Mouse (Mus musculus): ENCODE results near the gene Tmem132b. TPM values are rescaled to one million over a fixed set of nuclear protein-coding genes. Genes with fewer than 3 reads are reported as not detected.

Gene Tmem132b
- 0.06 TPM in 1 of 2 replicates, not detected in the other for polyA plus RNA-seq (2012; rRNA removed)

DNA sequence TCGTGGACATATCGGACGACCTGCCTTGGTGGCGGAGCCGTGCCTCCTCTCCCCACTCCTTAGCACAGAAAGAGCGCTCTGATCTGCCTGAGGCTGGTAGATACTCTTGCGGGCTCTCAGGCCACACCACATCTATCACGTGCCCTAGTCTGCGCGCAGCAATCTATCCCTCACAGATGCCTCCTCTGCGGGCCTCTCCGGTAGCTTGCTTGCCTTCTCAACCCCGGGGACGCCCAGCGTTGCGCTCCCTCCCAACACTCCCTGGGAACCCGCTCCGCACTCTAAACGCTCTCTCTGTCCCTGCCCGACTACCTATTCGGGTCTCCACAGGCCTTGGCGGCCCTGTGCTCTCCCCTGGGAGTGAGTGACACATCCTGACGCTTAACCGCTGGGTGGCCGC lies at the start of gene Tmem132b:
Tmem132b (plus strand) TSS at position 141 of the 400 bp plus-strand sequence.
- Histone ChIP-seq H3K27ac (ENCODE audit: insufficient read depth, low read depth, low read length) (no peak within 1 kb of the TSS), H3K36me3 (ENCODE audit: control insufficient read depth, insufficient read depth, low read length) (no peaks in the 10 kb centered on the region), H3K27me3 (ENCODE audit: control insufficient read depth, insufficient read depth, low read length) (peaks cover 37% of the 10 kb centered on the region), H3K4me1 (ENCODE audit: control insufficient read depth, insufficient read depth, insufficient read length, low read length) (no peaks in the 10 kb centered on the region), H3K4me3 (ENCODE audit: low read depth, low read length) (peak within 1 kb of the TSS; percentile 12)
- TF ChIP-seq CTCF (IDR thresholded peaks at IDR 0.05; ENCODE audit: extremely low read depth, insufficient read length, insufficient replicate concordance, low read depth, low read length) (no peak), POLR2A (IDR thresholded peaks at IDR 0.05; ENCODE audit: low read depth, low read length) (no peak)
- WGBS: 3% methylated on average over 25 of the region's 25 CpGs

DNA sequence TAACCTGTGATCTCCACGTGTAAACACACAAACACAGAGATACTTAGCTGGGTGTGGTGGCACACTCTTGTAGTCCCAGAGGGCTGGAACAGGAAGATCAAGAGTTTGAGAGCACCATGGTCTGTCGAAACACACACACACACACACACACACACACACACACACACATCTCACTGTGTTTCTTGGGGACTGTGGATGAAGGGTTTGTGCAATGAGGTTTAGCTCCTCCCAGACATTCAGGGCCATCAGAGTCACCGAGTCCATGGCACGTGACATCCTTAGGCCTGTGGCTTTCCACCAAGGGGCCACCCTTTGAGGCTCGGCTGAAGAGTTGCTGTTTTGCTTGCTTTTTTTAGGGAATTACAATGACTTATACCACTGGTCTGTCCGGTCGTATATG lies 49.1 kb upstream of the Tmem132b start:
- Histone ChIP-seq H3K4me1 (ENCODE audit: control insufficient read depth, insufficient read depth, insufficient read length, low read length) (no peaks in the 10 kb centered on the region), H3K27ac (ENCODE audit: insufficient read depth, low read depth, low read length) (no peak overlapping the region), H3K27me3 (ENCODE audit: control insufficient read depth, insufficient read depth, low read length) (no peaks in the 10 kb centered on the region), H3K4me3 (ENCODE audit: low read depth, low read length) (no peak overlapping the region), H3K36me3 (ENCODE audit: control insufficient read depth, insufficient read depth, low read length) (peaks cover 37% of the 10 kb centered on the region)
- WGBS: 84% methylated on average over 7 of the region's 7 CpGs
- TF ChIP-seq CTCF (IDR thresholded peaks at IDR 0.05; ENCODE audit: extremely low read depth, insufficient read length, insufficient replicate concordance, low read depth, low read length): no peak
- TF ChIP-seq POLR2A (IDR thresholded peaks at IDR 0.05; ENCODE audit: low read depth, low read length): no peak

DNA sequence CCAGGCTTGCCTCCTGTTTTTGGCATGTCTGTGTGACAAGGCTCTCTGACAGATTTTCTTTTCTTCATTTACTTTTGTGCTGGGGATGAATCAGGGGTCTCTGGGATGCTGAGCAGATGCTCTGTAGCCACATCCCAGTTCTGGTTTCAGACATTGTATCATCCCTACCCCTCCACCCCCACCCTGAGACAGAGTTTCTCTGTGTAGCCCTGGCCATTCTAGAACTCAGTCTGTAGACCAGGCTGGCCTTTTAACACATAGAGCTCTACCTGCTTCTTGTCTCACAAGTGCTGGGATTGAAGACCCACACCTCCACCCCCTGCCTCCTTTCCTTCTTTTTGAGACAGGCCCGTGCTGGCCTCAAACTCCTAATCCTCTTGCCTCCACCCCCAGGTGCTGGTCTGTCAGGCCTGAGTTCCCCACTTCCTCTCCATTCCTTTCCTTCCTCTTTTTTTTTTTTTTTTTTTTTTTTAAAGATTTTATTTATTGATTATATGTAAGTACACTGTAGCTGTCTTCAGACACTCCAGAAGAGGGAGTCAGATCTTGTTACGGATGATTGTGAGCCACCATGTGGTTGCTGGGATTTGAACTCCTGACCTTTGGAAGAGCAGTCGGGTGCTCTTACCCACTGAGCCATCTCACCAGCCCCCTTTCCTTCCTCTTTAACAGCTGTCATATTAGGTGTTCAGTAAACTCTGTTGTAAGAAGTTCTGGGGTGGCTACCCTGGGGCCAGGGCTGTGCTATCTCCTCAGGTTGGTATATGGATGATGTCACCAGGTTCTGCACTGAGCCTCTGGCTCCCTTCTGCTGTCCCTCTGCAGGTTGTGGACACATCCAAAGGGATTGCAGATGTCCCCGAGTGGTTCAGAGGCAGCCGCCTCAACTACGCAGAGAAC lies 47.6 kb upstream of the Tmem132b start:
- no peaks in the 10 kb centered on the region for H3K27me3 ChIP-seq (ENCODE audit: control insufficient read depth, insufficient read depth, low read length)
- no peak overlapping the region for H3K27ac ChIP-seq (ENCODE audit: insufficient read depth, low read depth, low read length)
- 74% methylated on average over 6 of the region's 6 CpGs for WGBS
- H3K36me3 ChIP-seq (ENCODE audit: control insufficient read depth, insufficient read depth, low read length): peaks cover 41% of the 10 kb centered on the region
- H3K4me1 ChIP-seq (ENCODE audit: control insufficient read depth, insufficient read depth, insufficient read length, low read length): no peaks in the 10 kb centered on the region
- TF ChIP-seq CTCF (IDR thresholded peaks at IDR 0.05; ENCODE audit: extremely low read depth, insufficient read length, insufficient replicate concordance, low read depth, low read length): no peak
- no peak for TF ChIP-seq POLR2A (IDR thresholded peaks at IDR 0.05; ENCODE audit: low read depth, low read length)
- H3K4me3 ChIP-seq (ENCODE audit: low read depth, low read length): no peak overlapping the region

DNA sequence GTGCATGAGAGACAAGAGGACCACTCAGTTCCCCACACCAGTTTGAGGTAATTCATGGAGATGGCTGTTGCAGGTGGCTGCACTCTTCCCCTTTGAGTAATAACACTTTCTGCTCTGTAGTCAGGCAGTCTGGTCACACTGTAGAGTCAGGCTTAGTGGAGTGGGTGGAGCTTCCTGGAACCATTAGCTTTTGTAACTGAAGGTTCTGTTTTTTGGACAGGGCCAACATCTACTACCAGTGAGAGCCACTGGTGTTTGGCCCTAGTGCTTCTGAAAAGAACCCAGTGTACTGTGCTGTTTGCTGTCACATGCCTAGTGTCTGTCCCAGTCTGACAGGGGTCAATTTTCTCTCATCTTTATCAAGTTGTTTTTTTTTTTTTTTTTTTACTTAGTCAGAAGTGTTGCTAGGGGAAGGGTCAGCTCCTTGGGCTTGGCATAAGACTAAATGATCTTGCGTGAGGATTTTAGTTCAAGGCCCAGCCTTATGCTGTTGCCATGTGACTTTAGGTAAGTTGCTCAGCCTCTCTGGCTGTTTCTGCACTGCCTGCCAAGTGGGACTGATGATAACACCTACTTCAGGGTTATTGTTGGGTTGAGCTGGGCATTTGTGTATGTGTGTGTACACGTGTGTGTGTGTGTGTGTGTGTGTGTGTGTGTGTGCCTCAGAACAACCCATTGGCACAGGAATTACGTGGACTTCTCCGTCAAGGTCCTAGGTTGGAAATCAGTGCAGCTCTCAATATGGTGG lies 46.4 kb upstream of the Tmem132b start:
- no peaks in the 10 kb centered on the region for H3K4me1 ChIP-seq (ENCODE audit: control insufficient read depth, insufficient read depth, insufficient read length, low read length)
- TF ChIP-seq POLR2A (IDR thresholded peaks at IDR 0.05; ENCODE audit: low read depth, low read length) (no peak), CTCF (IDR thresholded peaks at IDR 0.05; ENCODE audit: extremely low read depth, insufficient read length, insufficient replicate concordance, low read depth, low read length) (no peak)
- no peaks in the 10 kb centered on the region for H3K27me3 ChIP-seq (ENCODE audit: control insufficient read depth, insufficient read depth, low read length)
- peaks cover 42% of the 10 kb centered on the region for H3K36me3 ChIP-seq (ENCODE audit: control insufficient read depth, insufficient read depth, low read length)
- H3K27ac ChIP-seq (ENCODE audit: insufficient read depth, low read depth, low read length): no peak overlapping the region
- WGBS: 81% methylated on average over 4 of the region's 4 CpGs
- no peak overlapping the region for H3K4me3 ChIP-seq (ENCODE audit: low read depth, low read length)

DNA sequence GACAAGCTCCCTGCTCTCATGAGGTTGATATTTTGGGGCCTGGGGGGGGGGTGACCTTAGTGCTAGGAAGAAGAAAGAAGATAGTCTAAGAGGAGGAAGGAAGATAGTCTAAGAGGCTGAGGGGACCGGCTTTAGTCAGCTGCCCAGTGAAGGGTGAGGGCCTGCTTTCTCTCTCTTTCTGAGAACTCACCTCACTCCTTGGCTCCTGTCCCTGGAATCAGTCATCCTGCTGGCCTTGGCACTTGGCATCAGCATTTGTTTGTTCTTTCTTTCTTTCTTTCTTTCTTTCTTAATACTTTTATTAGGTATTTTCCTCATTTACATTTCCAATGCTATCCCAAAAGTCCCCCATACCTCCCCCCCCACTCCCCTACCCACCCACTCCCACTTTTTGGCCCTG lies 45.5 kb upstream of the Tmem132b start:
- Histone ChIP-seq H3K4me1 (ENCODE audit: control insufficient read depth, insufficient read depth, insufficient read length, low read length) (no peaks in the 10 kb centered on the region), H3K27me3 (ENCODE audit: control insufficient read depth, insufficient read depth, low read length) (no peaks in the 10 kb centered on the region), H3K36me3 (ENCODE audit: control insufficient read depth, insufficient read depth, low read length) (peaks cover 49% of the 10 kb centered on the region), H3K4me3 (ENCODE audit: low read depth, low read length) (no peak overlapping the region), H3K27ac (ENCODE audit: insufficient read depth, low read depth, low read length) (no peak overlapping the region)
- TF ChIP-seq CTCF (IDR thresholded peaks at IDR 0.05; ENCODE audit: extremely low read depth, insufficient read length, insufficient replicate concordance, low read depth, low read length): no peak
- no peak for TF ChIP-seq POLR2A (IDR thresholded peaks at IDR 0.05; ENCODE audit: low read depth, low read length)
- 69% methylated on average over 1 of the region's 1 CpGs for WGBS

DNA sequence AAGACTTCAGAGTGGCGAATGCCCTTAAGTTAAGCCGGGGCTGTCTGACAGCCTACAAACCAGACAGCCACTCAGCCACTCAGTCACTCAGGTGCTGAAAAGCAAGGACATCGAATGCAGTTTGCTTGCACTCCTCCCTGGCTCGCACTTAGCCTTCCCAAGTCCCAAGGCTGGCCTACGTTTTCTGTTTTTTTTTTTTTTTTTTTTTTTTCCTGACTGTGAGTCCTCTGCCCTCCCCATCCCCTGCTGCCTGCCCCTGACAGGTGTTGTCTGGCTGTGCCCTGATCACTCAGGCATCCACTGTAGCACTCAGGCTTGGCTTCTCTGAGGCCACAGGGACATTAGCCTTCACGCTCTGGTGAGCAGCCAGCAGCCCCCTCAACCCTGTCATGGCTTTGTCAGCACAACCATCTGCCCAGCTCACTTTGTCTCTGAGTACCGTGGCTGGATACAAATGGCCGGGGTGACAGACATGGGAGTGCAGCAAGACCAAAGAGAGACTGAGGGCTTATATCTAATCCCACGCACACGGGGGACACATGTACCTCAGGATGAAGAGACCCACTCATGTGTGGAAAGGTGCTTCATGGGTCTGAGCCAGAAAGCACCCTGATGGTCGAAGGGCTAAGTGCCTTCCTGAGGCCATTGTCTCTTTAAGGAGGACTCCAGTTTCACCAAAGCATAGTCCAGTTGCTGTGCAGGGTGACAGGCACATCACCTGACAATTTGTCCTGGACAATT lies 44.0 kb upstream of the Tmem132b start:
- TF ChIP-seq POLR2A (IDR thresholded peaks at IDR 0.05; ENCODE audit: low read depth, low read length) (no peak), CTCF (IDR thresholded peaks at IDR 0.05; ENCODE audit: extremely low read depth, insufficient read length, insufficient replicate concordance, low read depth, low read length) (no peak)
- Histone ChIP-seq H3K4me3 (ENCODE audit: low read depth, low read length) (no peak overlapping the region), H3K27me3 (ENCODE audit: control insufficient read depth, insufficient read depth, low read length) (no peaks in the 10 kb centered on the region), H3K27ac (ENCODE audit: insufficient read depth, low read depth, low read length) (no peak overlapping the region), H3K36me3 (ENCODE audit: control insufficient read depth, insufficient read depth, low read length) (peaks cover 57% of the 10 kb centered on the region), H3K4me1 (ENCODE audit: control insufficient read depth, insufficient read depth, insufficient read length, low read length) (no peaks in the 10 kb centered on the region)
- 89% methylated on average over 11 of the region's 11 CpGs for WGBS
